Mouse (Mus musculus) neural tube, embryonic 11.5 days (tissue): ENCODE data around the gene Lhfpl2. TPM values are rescaled to one million over a fixed set of nuclear protein-coding genes. Genes with fewer than 3 reads are reported as not detected.

ENCODE experiments used
- ATAC-seq: fragments of 200-750 bp; cut with Nextera tagmentation; 2 replicates; pipeline ENCODE4 v1.8.0; 2017; ENCODE audit warnings: moderate number of reproducible peaks, mild to moderate bottlenecking, moderate TSS enrichment, moderate library complexity; ENCODE audit not compliant: insufficient read depth, low FRiP score, low TSS enrichment
- DNase-seq: peaks from one replicate; pipeline ENCODE4 v3.0.0-alpha.2; 2015; ENCODE audit warnings: low spot score
- H3K27ac ChIP-seq: fragments of 300-500 bp; sonication (generic); 2 replicates; pipeline ENCODE4 v1.5.1; 2014; ENCODE audit warnings: low read depth, mild to moderate bottlenecking, low read length
- H3K27me3 ChIP-seq: fragments of 300-500 bp; sonication (generic); 2 replicates; pipeline ENCODE4 v1.6.1; 2014; ENCODE audit warnings: mild to moderate bottlenecking, low read length, mixed read lengths; ENCODE audit not compliant: control insufficient read depth, insufficient read depth
- H3K36me3 ChIP-seq: fragments of 300-500 bp; sonication (generic); 2 replicates; pipeline ENCODE4 v1.6.1; 2014; ENCODE audit warnings: mild to moderate bottlenecking, low read length, moderate library complexity, mixed read lengths; ENCODE audit not compliant: control insufficient read depth, insufficient read depth
- H3K4me1 ChIP-seq: fragments of 300-500 bp; sonication (generic); 2 replicates; pipeline ENCODE4 v1.6.1; 2014; ENCODE audit warnings: low read length, mixed read lengths; ENCODE audit not compliant: control insufficient read depth, insufficient read depth
- H3K4me2 ChIP-seq: fragments of 300-500 bp; sonication (generic); 2 replicates; pipeline ENCODE4 v1.6.1; 2014; ENCODE audit warnings: low read depth, mild to moderate bottlenecking, moderate library complexity
- H3K4me3 ChIP-seq: fragments of 300-500 bp; sonication (generic); 2 replicates; pipeline ENCODE4 v1.5.1; 2014; ENCODE audit warnings: low read depth, low read length
- H3K9ac ChIP-seq: fragments of 300-500 bp; sonication (generic); 2 replicates; pipeline ENCODE4 v1.6.1; 2014; ENCODE audit warnings: mild to moderate bottlenecking, low read length
- H3K9me3 ChIP-seq: fragments of 300-500 bp; sonication (generic); 2 replicates; pipeline ENCODE4 v1.6.1; 2016; ENCODE audit warnings: low read length; ENCODE audit not compliant: control insufficient read depth
- whole genome bisulfite sequencing: fragments of 180-500 bp; shearing (Covaris S2); extraction: QIAGEN DNeasy Blood & Tissue Kit; methylation state at CpG from one replicate; pipeline ENCODE4 v1.1.7; 2014; 5-methylcytosine and 5-hydroxymethylcytosine counted together
- polyA plus RNA-seq: library from polyadenylated mRNA; unstranded; fragments of >200 nt; fragmentation: Nextera tagmentation; extraction: Ambion mirVana; gene quantifications from 2 replicates; pipeline ENCODE4 v1.2.1, GENCODE M21; 2014

The Lhfpl2 gene
- polyA plus RNA-seq, 1 experiment from 2014 or later, result 25.2 TPM

- Histone ChIP-seq H3K27ac (no peak overlapping the region), H3K4me2 (no peak overlapping the region), H3K4me1 (no peaks in the 10 kb centered on the region), H3K36me3 (no peaks in the 10 kb centered on the region), H3K9ac (no peak overlapping the region), H3K9me3 (no peaks in the 10 kb centered on the region), H3K27me3 (no peaks in the 10 kb centered on the region), H3K4me3 (no peak overlapping the region)
- WGBS, result 63% methylated on average over 2 of the region's 2 CpGs
- ATAC-seq, result no peak
- no peak for DNase-seq
Measured at GRCm38 (mm10) chr13:94242897-94243296, 185.3 kb downstream of the Lhfpl2 start.

Other genes with a start within 250 kb of the Lhfpl2 start
- 39.2 and 46.4 TPM in 2 replicates for gene Scamp1, start 228.1 kb downstream of the Lhfpl2 start, polyA plus RNA-seq